Mouse (Mus musculus) cortical plate, adult 2 months (tissue): ENCODE results near the gene Mrps30.

ENCODE experiments used
- CTCF ChIP-seq: fragments of 200-500 bp; IDR thresholded peaks from 2 replicates; pipeline ENCODE4 v1.5.1; 2011; ENCODE audit warnings: mild to moderate bottlenecking, control low read depth, low read length; ENCODE audit not compliant: insufficient read depth; ENCODE audit errors: extremely low read depth
- POLR2A ChIP-seq: fragments of 200-500 bp; IDR thresholded peaks from 2 replicates; pipeline ENCODE4 v1.6.1; 2011; ENCODE audit warnings: mild to moderate bottlenecking, low read length, control low read depth; ENCODE audit not compliant: insufficient read depth; ENCODE audit errors: extremely low read depth

- no peak for TF ChIP-seq POLR2A
- no peak for TF ChIP-seq CTCF
Observed at GRCm38 (mm10) chr13:118420847-118421246, 33.8 kb upstream of the Mrps30 start.
